Mouse (Mus musculus): Measurements from ENCODE around the gene Spata31d1a.
"Not testable (repeated sequence)": the region's sequence is repeated elsewhere in the genome, so short reads cannot be mapped to it uniquely, and the experiment has no call there.

The Spata31d1a gene

GRCm38 (mm10) chr13:59700137-59700536 is 10.0 kb downstream of the Spata31d1a start:
- not testable (repeated sequence) for DNase-seq (ENCODE audit: low read depth)

- DNase-seq (ENCODE audit: low read depth) = no peak
Measured at GRCm38 (mm10) chr13:59699131-59699530, 11.0 kb downstream of the Spata31d1a start.

- no peak for DNase-seq (ENCODE audit: low read depth)
Measured at GRCm38 (mm10) chr13:59695781-59696180, 14.3 kb downstream of the Spata31d1a start.

GRCm38 (mm10) chr13:59694008-59694407 is 16.1 kb downstream of the Spata31d1a start, which contains the start of gene 4921517D22Rik:
Gene 4921517D22Rik, minus strand, starts transcription at chr13:59694108.
- DNase-seq (ENCODE audit: low read depth) = no peak

GRCm38 (mm10) chr13:59691478-59691877 is 18.7 kb downstream of the Spata31d1a start:
- no peak for DNase-seq (ENCODE audit: low read depth)

- DNase-seq (ENCODE audit: low read depth) = no peak
Measured at GRCm38 (mm10) chr13:59690576-59690975, 19.6 kb downstream of the Spata31d1a start.

- no peak for DNase-seq (ENCODE audit: low read depth)
Measured at GRCm38 (mm10) chr13:59689843-59690242, 20.3 kb downstream of the Spata31d1a start.

- no peak for DNase-seq (ENCODE audit: low read depth)
Measured at GRCm38 (mm10) chr13:59689313-59689712, 20.8 kb downstream of the Spata31d1a start.

GRCm38 (mm10) chr13:59688338-59688770 is 21.8 kb downstream of the Spata31d1a start:
- DNase-seq (ENCODE audit: low read depth) = no peak

GRCm38 (mm10) chr13:59685236-59685635 is 24.9 kb downstream of the Spata31d1a start:
- DNase-seq (ENCODE audit: low read depth) = no peak

GRCm38 (mm10) chr13:59682629-59683028 is 27.5 kb downstream of the Spata31d1a start:
- peak; percentile 72 for DNase-seq (ENCODE audit: low read depth)

- peak; percentile 46 for DNase-seq (ENCODE audit: low read depth)
Measured at GRCm38 (mm10) chr13:59679908-59680307, 30.2 kb downstream of the Spata31d1a start.

GRCm38 (mm10) chr13:59679306-59679705 is 30.8 kb downstream of the Spata31d1a start:
- DNase-seq (ENCODE audit: low read depth) = no peak

- DNase-seq (ENCODE audit: low read depth) = no peak
Measured at GRCm38 (mm10) chr13:59676316-59677229, 33.6 kb downstream of the Spata31d1a start.

GRCm38 (mm10) chr13:59675151-59676011 is 34.7 kb downstream of the Spata31d1a start, which contains the start of gene Golm1:
Gene Golm1, minus strand, starts transcription at chr13:59675811.
- peak; percentile 44 for DNase-seq (ENCODE audit: low read depth)

- peak; percentile 41 for DNase-seq (ENCODE audit: low read depth)
Measured at GRCm38 (mm10) chr13:59674761-59675150, 35.4 kb downstream of the Spata31d1a start.

- no peak for DNase-seq (ENCODE audit: low read depth)
Measured at GRCm38 (mm10) chr13:59674215-59674614, 35.9 kb downstream of the Spata31d1a start.

GRCm38 (mm10) chr13:59673597-59673996 is 36.5 kb downstream of the Spata31d1a start:
- DNase-seq (ENCODE audit: low read depth) = no peak

GRCm38 (mm10) chr13:59672248-59672647 is 37.9 kb downstream of the Spata31d1a start:
- no peak for DNase-seq (ENCODE audit: low read depth)

- DNase-seq (ENCODE audit: low read depth) = no peak
Measured at GRCm38 (mm10) chr13:59671521-59671920, 38.6 kb downstream of the Spata31d1a start.

GRCm38 (mm10) chr13:59669946-59670345 is 40.2 kb downstream of the Spata31d1a start:
- DNase-seq (ENCODE audit: low read depth) = no peak

GRCm38 (mm10) chr13:59668501-59669093 is 41.5 kb downstream of the Spata31d1a start:
- peak; percentile 73 for DNase-seq (ENCODE audit: low read depth)

Measured in c-Kit-positive CD71-positive TER-119-negative erythroid progenitor cells, embryonic 14.5 days (primary cell).